Mouse (Mus musculus): ENCODE data around the gene Mkks.
"Not testable (repeated sequence)": the region's sequence is repeated elsewhere in the genome, so short reads cannot be mapped to it uniquely, and the experiment has no call there.

Mkks gene

GRCm38 (mm10) chr2:136891068-136891950 lies at the start of gene Mkks, which contains the start of the genes Slx4ip and AL731706.1:
TSS of gene Mkks (minus strand) at chr2:136891389.
TSS of gene Slx4ip (plus strand) at chr2:136891218.
TSS of gene AL731706.1 (minus strand) at chr2:136891389.
- peak; percentile 100 for DNase-seq (ENCODE audit: low read depth, low spot score)

- no peak for DNase-seq (ENCODE audit: low read depth, low spot score)
Measured at GRCm38 (mm10) chr2:136938249-136938648, 47.1 kb upstream of the Mkks start.

- DNase-seq (ENCODE audit: low read depth, low spot score): no peak
Measured at GRCm38 (mm10) chr2:136936391-136937288, 45.5 kb upstream of the Mkks start.

- no peak for DNase-seq (ENCODE audit: low read depth, low spot score)
Measured at GRCm38 (mm10) chr2:136921003-136921408, 29.8 kb upstream of the Mkks start.

GRCm38 (mm10) chr2:136920257-136920993 lies 29.2 kb upstream of the Mkks start:
- no peak for DNase-seq (ENCODE audit: low read depth, low spot score)

- DNase-seq (ENCODE audit: low read depth, low spot score): no peak
Measured at GRCm38 (mm10) chr2:136919433-136919832, 28.2 kb upstream of the Mkks start.

GRCm38 (mm10) chr2:136914334-136914902 lies 23.2 kb upstream of the Mkks start:
- DNase-seq (ENCODE audit: low read depth, low spot score): no peak

GRCm38 (mm10) chr2:136913021-136913420 lies 21.8 kb upstream of the Mkks start:
- DNase-seq (ENCODE audit: low read depth, low spot score): no peak

- no peak for DNase-seq (ENCODE audit: low read depth, low spot score)
Measured at GRCm38 (mm10) chr2:136911958-136912411, 20.8 kb upstream of the Mkks start.

GRCm38 (mm10) chr2:136909298-136909697 lies 18.1 kb upstream of the Mkks start:
- no peak for DNase-seq (ENCODE audit: low read depth, low spot score)

GRCm38 (mm10) chr2:136908596-136908995 lies 17.4 kb upstream of the Mkks start:
- no peak for DNase-seq (ENCODE audit: low read depth, low spot score)

GRCm38 (mm10) chr2:136896131-136896530 lies 4.9 kb upstream of the Mkks start:
- no peak for DNase-seq (ENCODE audit: low read depth, low spot score)

GRCm38 (mm10) chr2:136894494-136894893 lies 3.3 kb upstream of the Mkks start:
- no peak for DNase-seq (ENCODE audit: low read depth, low spot score)

- DNase-seq (ENCODE audit: low read depth, low spot score): peak; percentile 95
Measured at GRCm38 (mm10) chr2:136891951-136892371, 772 bp upstream of the Mkks start.

GRCm38 (mm10) chr2:136890716-136891067 lies 497 bp downstream of the Mkks start:
- not testable (repeated sequence) for DNase-seq (ENCODE audit: low read depth, low spot score)

GRCm38 (mm10) chr2:136886846-136887245 lies 4.3 kb downstream of the Mkks start:
- no peak for DNase-seq (ENCODE audit: low read depth, low spot score)

GRCm38 (mm10) chr2:136885579-136885978 lies 5.6 kb downstream of the Mkks start, which contains the start of gene AL731706.2:
TSS of gene AL731706.2 (minus strand) at chr2:136885679.
- DNase-seq (ENCODE audit: low read depth, low spot score): no peak

GRCm38 (mm10) chr2:136854543-136855388 lies 36.4 kb downstream of the Mkks start:
- DNase-seq (ENCODE audit: low read depth, low spot score): peak; percentile 26

- no peak for DNase-seq (ENCODE audit: low read depth, low spot score)
Measured at GRCm38 (mm10) chr2:136850366-136850765, 40.8 kb downstream of the Mkks start.

GRCm38 (mm10) chr2:136837994-136838393 lies 53.2 kb downstream of the Mkks start:
- DNase-seq (ENCODE audit: low read depth, low spot score): no peak
